Mouse (Mus musculus): ENCODE data around the gene Rptor. TPM values are rescaled to one million over a fixed set of nuclear protein-coding genes. Genes with fewer than 3 reads are reported as not detected.
A peak's percentile ranks its signal among the peaks of the same experiment; 100 is the strongest.

The Rptor gene
- polyA plus RNA-seq, 1 experiment = 15.2 TPM

- no peak for DNase-seq (ENCODE audit: low read depth, low spot score)
- 90% methylated on average over 5 of the region's 5 CpGs for WGBS
Measured at GRCm38 (mm10) chr11:119678427-119678826, 75.7 kb downstream of the Rptor start.

GRCm38 (mm10) chr11:119680735-119681134 is 78.0 kb downstream of the Rptor start:
- WGBS = 92% methylated on average over 2 of the region's 2 CpGs
- no peak for DNase-seq (ENCODE audit: low read depth, low spot score)

DNA sequence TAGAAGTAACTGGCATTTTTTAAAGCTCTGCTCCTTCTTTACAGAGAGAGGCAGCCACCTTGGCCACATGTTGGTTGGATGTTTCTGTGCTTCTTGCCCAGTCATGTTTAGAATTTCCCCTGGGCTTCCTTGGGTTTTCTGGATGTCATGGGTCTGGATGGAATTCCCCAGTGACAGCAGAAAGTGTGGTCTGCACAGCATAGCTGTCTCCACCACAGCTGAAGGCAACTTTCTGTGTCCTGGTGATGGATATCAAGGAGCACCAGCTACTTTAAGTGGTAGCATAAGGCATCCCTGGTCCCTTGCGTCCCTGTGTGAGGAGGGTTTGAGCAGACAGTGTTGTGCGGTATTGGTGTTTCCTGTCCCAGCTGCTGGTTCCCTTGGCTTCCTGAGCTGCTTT is 79.6 kb downstream of the Rptor start:
- no peak for DNase-seq (ENCODE audit: low read depth, low spot score)
- 91% methylated on average over 2 of the region's 2 CpGs for WGBS

DNA sequence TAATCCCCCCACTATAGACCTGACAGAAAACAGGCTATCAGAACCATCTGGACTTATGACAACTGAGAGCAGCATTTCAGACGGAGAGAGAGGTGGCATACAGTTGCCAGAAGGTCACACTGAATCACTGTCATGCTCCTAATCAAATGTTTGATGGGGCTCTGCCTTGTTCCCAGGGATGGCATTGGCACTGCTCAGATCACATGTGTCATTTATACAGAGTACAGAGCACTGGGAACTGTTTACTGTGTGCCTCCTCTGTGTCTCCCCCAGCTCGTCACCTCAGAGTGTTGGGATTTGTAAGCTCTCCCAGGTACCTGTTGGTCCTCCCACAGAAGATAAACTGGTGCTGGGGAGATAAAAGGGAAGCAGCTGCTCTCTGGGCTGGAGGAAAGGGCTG is 81.1 kb downstream of the Rptor start:
- no peak for DNase-seq (ENCODE audit: low read depth, low spot score)
- WGBS = 82% methylated on average over 2 of the region's 2 CpGs

DNA sequence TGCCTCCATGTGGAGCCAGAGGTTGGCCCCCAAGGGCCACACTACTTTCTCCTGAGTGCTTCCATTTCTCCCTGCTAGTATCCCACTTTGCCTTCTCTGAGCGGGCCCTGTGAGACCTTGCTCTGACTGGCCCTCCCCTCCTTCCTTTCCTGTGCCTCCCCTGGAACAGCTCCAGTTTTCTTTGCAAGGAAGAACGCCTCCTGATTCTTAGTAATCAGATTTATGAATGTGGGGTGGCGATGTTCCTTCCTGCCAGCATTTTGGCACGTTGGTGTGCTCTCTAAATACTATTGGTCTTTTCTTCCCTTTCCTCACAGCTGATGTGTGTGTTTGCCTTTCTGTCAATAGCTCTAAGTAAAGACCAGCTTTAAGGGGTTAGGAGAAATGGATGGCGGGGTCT is 82.8 kb downstream of the Rptor start:
- whole genome bisulfite sequencing = 28% methylated on average over 5 of the region's 5 CpGs
- no peak for DNase-seq (ENCODE audit: low read depth, low spot score)

- 47% methylated on average over 2 of the region's 2 CpGs for WGBS
- DNase-seq (ENCODE audit: low read depth, low spot score) = no peak
Measured at GRCm38 (mm10) chr11:119685910-119686659, 83.4 kb downstream of the Rptor start.

- no peak for DNase-seq (ENCODE audit: low read depth, low spot score)
- WGBS = 69% methylated on average over 3 of the region's 3 CpGs
Measured at GRCm38 (mm10) chr11:119687316-119687715, 84.6 kb downstream of the Rptor start.

DNA sequence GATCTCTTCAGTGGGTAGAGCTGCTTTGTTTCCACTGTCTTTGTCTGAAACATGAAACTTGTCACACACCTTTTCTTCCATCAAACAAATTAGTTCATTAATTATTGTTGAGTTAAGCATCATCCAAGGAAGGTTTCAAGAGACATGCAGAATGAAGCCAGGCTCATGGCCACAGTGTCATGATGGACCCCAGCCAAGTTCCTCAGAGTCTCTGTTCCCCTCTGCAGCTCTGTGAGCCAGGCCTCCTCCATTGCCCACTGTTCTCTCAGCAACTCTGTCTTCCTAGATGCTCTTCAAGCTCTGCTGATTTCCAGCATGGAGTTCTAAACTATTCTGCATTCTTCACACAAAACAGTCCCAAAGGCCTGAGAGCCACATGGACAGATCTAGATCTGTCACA is 85.3 kb downstream of the Rptor start:
- no peak for DNase-seq (ENCODE audit: low read depth, low spot score)

DNA sequence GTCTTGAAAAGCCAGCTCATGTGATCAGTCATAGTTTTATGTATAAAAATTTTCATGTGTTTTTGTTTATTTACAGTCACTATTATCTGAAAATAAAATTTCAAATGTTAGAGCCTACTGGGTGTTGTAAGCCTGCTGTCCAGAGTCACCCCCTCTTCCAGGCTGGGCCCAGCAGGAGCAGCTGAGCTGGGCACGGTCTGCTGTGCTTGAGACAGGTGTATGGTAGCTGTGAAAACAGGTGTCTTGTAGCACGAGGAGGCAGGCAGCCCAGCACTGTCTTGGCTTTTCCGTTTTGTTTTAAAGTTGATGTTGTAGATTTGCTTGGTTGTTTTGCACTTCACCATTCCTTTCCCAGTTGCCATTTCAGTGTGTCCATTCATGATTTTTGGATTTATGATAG is 87.2 kb downstream of the Rptor start:
- no peak for DNase-seq (ENCODE audit: low read depth, low spot score)
- 47% methylated on average over 3 of the region's 3 CpGs for WGBS

- DNase-seq (ENCODE audit: low read depth, low spot score) = no peak
- WGBS = 87% methylated on average over 6 of the region's 6 CpGs
Measured at GRCm38 (mm10) chr11:119692196-119692910, 89.6 kb downstream of the Rptor start.

GRCm38 (mm10) chr11:119692911-119693261 is 90.2 kb downstream of the Rptor start:
- 44% methylated on average over 1 of the region's 1 CpGs for WGBS
- DNase-seq (ENCODE audit: low read depth, low spot score) = no peak

DNA sequence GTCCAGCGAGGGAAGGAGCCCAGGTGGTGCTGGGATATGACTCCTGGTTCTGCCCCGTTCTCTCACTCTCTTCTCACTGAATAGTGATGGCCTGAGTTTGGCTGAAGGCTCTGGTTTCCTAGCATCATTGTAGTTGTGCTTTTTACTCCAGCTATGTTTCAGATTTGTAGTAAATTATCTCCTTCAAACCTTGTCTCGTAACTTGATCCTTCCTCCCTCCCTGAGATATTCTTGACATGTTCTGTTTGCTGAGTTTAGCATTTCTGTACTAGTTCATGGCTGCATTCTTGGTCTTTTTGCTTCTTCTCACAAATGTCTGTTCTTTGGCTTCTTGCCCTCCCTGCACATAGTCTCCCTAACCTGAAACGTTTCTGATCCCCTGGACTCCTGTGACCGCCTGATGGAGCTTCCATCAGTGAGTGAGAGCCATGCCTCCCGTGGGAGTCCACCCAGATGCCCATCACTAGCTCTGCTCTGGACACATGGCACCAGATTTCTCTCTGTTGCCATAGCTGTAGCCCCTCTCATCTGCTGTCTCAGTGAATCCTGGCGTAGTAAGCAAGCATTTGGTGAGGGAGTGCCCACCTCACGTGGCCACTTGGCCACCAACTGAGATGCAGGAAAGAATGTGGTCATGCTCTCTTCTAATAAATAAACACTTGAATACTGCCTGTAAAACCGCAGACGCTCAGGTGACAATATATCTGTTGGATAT is 91.6 kb downstream of the Rptor start:
- whole genome bisulfite sequencing = 82% methylated on average over 10 of the region's 10 CpGs
- no peak for DNase-seq (ENCODE audit: low read depth, low spot score)

DNA sequence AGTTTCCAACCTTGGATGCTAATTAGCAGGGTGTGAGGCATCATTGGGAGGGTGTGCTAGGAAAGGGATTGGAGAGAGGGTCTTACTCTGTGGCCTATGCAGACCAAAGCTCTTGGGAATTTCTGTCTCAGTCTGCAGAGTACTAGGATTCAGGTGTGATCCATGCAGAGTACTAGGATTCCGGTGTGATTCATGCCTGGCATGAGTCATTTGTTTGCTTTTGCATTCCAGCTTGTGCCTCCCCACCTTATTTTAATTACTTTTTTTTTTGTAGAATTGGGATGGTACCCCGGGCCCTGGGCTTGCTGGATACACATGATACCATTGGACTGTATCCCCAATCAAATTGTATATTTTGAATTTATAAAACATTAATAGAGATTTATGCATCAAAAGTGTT is 93.7 kb downstream of the Rptor start:
- DNase-seq (ENCODE audit: low read depth, low spot score) = no peak
- 30% methylated on average over 2 of the region's 2 CpGs for WGBS

- WGBS = 69% methylated on average over 4 of the region's 6 CpGs
Measured at GRCm38 (mm10) chr11:119705381-119706066, 102.8 kb downstream of the Rptor start.

DNA sequence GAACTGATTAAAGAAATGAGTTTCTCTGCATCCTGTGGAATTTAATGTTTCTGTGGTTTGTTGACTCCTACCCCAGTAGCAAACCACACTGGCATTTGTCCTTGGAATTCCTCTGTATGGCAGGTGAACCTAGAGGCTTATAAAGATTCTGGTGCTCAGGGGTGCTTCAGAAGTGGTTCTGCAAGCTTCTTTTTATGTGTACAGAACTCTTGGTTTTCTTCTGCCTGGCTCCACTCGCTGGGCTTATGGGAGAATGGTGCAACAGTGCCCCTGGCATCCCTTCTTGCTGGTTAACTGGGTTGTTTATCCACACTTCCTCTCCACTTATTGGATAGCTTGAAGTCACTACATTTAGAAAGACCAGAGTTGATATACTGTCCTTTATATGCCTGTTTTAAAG is 104.6 kb downstream of the Rptor start:
- no peak for DNase-seq (ENCODE audit: low read depth, low spot score)
- 83% methylated on average over 1 of the region's 1 CpGs for WGBS

More at GRCm38 (mm10) chr11:119705381-119706066, 102.8 kb downstream of the Rptor start:
- no peak for DNase-seq (ENCODE audit: low read depth, low spot score)

- no peak for DNase-seq (ENCODE audit: low read depth, low spot score)
Measured at GRCm38 (mm10) chr11:119709239-119709638, 106.5 kb downstream of the Rptor start.

GRCm38 (mm10) chr11:119710338-119710737 is 107.6 kb downstream of the Rptor start:
- 94% methylated on average over 3 of the region's 3 CpGs for WGBS
- no peak for DNase-seq (ENCODE audit: low read depth, low spot score)

More at GRCm38 (mm10) chr11:119709239-119709638, 106.5 kb downstream of the Rptor start:
- WGBS = 71% methylated on average over 4 of the region's 4 CpGs

GRCm38 (mm10) chr11:119710822-119711221 is 108.1 kb downstream of the Rptor start:
- 84% methylated on average over 5 of the region's 5 CpGs for WGBS
- DNase-seq (ENCODE audit: low read depth, low spot score) = no peak

- peak; percentile 4 for DNase-seq (ENCODE audit: low read depth, low spot score)
- 34% methylated on average over 5 of the region's 5 CpGs for WGBS
Measured at GRCm38 (mm10) chr11:119715437-119715836, 112.7 kb downstream of the Rptor start.
